Mouse (Mus musculus): ENCODE data around the gene Dpyd. TPM values are rescaled to one million over a fixed set of nuclear protein-coding genes. Genes with fewer than 3 reads are reported as not detected.

Gene Dpyd
- polyA plus RNA-seq, 1 experiment from 2014 or later: 8.1 TPM

DNA sequence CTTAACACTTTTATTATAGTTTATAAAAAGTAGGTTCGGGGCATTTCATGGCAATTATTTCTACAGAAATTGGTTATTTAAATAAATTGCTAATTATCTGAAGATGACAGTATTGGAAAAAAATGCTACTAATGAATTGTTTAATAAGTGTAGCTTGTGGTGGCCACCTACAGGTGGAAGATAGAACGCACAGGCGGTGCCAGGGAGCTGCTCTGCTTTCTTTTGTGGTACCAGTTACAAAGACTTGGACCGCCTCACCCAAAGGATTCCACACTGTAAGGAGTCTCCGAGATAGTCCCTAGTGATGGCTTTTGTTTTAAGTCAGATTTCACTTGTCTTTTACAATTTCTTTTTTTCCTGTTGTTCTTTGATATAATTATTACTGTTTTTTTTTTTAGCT, 694.6 kb downstream of the Dpyd start:
- no peak overlapping the region for H3K4me3 ChIP-seq (replicated peaks)
- no peak for ATAC-seq (ENCODE audit: low FRiP score)
- no peak overlapping the region for H3K27ac ChIP-seq (replicated peaks)
- no peaks in the 10 kb centered on the region for H3K4me1 ChIP-seq
- WGBS: 43% methylated on average over 5 of the region's 5 CpGs
- no peak overlapping the region for H3K4me2 ChIP-seq
- H3K9ac ChIP-seq (replicated peaks): no peak overlapping the region
- no peaks in the 10 kb centered on the region for H3K27me3 ChIP-seq (replicated peaks)
- no peaks in the 10 kb centered on the region for H3K36me3 ChIP-seq
- no peaks in the 10 kb centered on the region for H3K9me3 ChIP-seq (replicated peaks)

DNA sequence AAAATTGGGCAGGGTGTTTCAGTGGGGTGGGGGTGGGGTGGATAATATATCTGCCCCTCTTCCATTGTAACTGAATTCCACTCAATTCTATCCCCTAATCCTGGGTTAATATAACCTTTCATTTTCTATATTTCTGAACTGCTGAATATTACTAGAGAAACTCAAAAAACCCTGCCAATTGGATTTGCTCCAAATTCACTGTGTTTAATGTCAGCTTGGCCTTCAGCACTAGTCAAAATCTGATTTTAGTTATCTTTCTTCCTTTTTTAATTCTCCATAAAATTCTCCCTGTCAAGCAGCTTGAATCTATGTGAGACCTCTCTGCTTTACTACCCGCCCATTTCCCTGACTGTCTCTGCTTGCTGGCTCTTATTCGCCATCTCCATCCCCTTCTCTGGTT, 713.3 kb downstream of the Dpyd start:
- WGBS: 80% methylated on average over 2 of the region's 2 CpGs
- no peak for ATAC-seq (ENCODE audit: low FRiP score)

GRCm38 (mm10) chr3:119280671-119281070, 718.7 kb downstream of the Dpyd start:
- Histone ChIP-seq H3K27ac (replicated peaks) (no peak overlapping the region), H3K4me1 (no peaks in the 10 kb centered on the region), H3K4me2 (no peak overlapping the region), H3K9me3 (replicated peaks) (no peaks in the 10 kb centered on the region), H3K36me3 (no peaks in the 10 kb centered on the region), H3K27me3 (replicated peaks) (no peaks in the 10 kb centered on the region), H3K9ac (replicated peaks) (no peak overlapping the region), H3K4me3 (replicated peaks) (no peak overlapping the region)
- WGBS: 96% methylated on average over 2 of the region's 2 CpGs
- no peak for ATAC-seq (ENCODE audit: low FRiP score)

More for the DNA sequence above, 713.3 kb downstream of the Dpyd start:
- no peak overlapping the region for H3K4me3 ChIP-seq (replicated peaks)
- H3K27ac ChIP-seq (replicated peaks): no peak overlapping the region
- H3K4me2 ChIP-seq: no peak overlapping the region
- H3K27me3 ChIP-seq (replicated peaks): no peaks in the 10 kb centered on the region
- no peak overlapping the region for H3K9ac ChIP-seq (replicated peaks)
- no peaks in the 10 kb centered on the region for H3K4me1 ChIP-seq
- H3K36me3 ChIP-seq: no peaks in the 10 kb centered on the region
- H3K9me3 ChIP-seq (replicated peaks): no peaks in the 10 kb centered on the region

- Histone ChIP-seq H3K36me3 (no peaks in the 10 kb centered on the region), H3K27ac (replicated peaks) (no peak overlapping the region), H3K4me3 (replicated peaks) (no peak overlapping the region), H3K9ac (replicated peaks) (no peak overlapping the region), H3K27me3 (replicated peaks) (no peaks in the 10 kb centered on the region), H3K4me2 (no peak overlapping the region), H3K4me1 (no peaks in the 10 kb centered on the region), H3K9me3 (replicated peaks) (no peaks in the 10 kb centered on the region)
- 93% methylated on average over 3 of the region's 3 CpGs for WGBS
- no peak for ATAC-seq (ENCODE audit: low FRiP score)
These were observed 752.8 kb downstream of the Dpyd start for GRCm38 (mm10) chr3:119314693-119315092.

DNA sequence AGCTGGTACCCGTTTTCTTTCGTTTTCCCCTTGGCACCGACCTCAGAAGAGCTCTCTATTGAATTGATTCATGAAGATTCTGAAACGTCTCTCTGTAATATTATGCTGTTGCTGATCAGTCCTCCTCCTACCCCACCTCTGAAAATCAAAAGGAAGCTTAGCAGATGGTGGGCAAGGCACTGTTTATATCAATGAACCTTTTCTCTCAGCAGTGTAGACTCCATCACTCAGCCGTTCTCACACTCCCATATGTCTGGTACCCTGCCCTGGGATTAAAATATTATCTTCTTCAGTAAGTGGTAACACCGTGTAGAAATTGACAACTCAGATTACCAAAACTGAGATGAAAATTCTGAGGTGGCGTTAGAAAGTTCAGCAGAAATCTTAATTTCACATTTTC, 767.1 kb downstream of the Dpyd start:
- Histone ChIP-seq H3K27me3 (replicated peaks) (no peaks in the 10 kb centered on the region), H3K4me1 (no peaks in the 10 kb centered on the region), H3K27ac (replicated peaks) (no peak overlapping the region), H3K9me3 (replicated peaks) (no peaks in the 10 kb centered on the region), H3K9ac (replicated peaks) (no peak overlapping the region), H3K4me2 (no peak overlapping the region), H3K36me3 (no peaks in the 10 kb centered on the region), H3K4me3 (replicated peaks) (no peak overlapping the region)
- no peak for ATAC-seq (ENCODE audit: low FRiP score)
- 78% methylated on average over 7 of the region's 7 CpGs for WGBS

GRCm38 (mm10) chr3:119333335-119334305, 771.7 kb downstream of the Dpyd start:
- no peak for ATAC-seq (ENCODE audit: low FRiP score)
- WGBS: 36% methylated on average over 7 of the region's 7 CpGs
- Histone ChIP-seq H3K9ac (replicated peaks) (no peak overlapping the region), H3K4me2 (no peak overlapping the region), H3K36me3 (no peaks in the 10 kb centered on the region), H3K27me3 (replicated peaks) (no peaks in the 10 kb centered on the region), H3K4me3 (replicated peaks) (no peak overlapping the region), H3K27ac (replicated peaks) (no peak overlapping the region), H3K4me1 (no peaks in the 10 kb centered on the region), H3K9me3 (replicated peaks) (no peaks in the 10 kb centered on the region)

- no peak overlapping the region for H3K27ac ChIP-seq (replicated peaks)
- no peaks in the 10 kb centered on the region for H3K36me3 ChIP-seq
- WGBS: 35% methylated on average over 13 of the region's 13 CpGs
These were observed 799.8 kb downstream of the Dpyd start for GRCm38 (mm10) chr3:119361555-119362385.

DNA sequence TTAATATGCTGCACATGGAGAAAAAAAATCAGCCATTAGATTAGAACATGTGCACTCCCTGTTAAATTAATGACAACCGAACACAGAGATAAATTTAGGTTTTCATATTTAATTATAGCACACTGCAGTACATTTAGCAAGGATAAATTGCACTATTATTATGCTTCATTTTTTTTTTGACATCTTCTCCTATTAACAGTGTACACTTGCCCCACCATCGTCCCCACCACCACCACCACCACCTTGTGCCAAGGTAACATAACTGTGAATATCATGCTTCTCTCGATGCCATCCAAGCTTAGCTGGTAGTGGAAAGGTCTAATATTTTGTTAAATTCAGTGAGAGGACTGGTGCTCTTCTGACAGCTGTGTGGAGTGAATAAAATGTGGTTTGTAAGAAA, 800.5 kb downstream of the Dpyd start:
- Histone ChIP-seq H3K27me3 (replicated peaks) (no peaks in the 10 kb centered on the region), H3K4me2 (no peak overlapping the region; the same call in 1 of the 2 replicates), H3K4me1 (peaks cover 3% of the 10 kb centered on the region; the same call in 1 of the 2 replicates), H3K36me3 (no peaks in the 10 kb centered on the region), H3K27ac (replicated peaks) (no peak overlapping the region), H3K9me3 (replicated peaks) (no peaks in the 10 kb centered on the region), H3K4me3 (replicated peaks) (no peak overlapping the region), H3K9ac (replicated peaks) (no peak overlapping the region)
- ATAC-seq (ENCODE audit: low FRiP score): no peak
- 62% methylated on average over 3 of the region's 3 CpGs for WGBS

More at GRCm38 (mm10) chr3:119361555-119362385, 799.8 kb downstream of the Dpyd start:
- Histone ChIP-seq H3K4me2 (peak overlapping the region; percentile 15; the same call in 1 of the 2 replicates), H3K9ac (replicated peaks) (no peak overlapping the region), H3K4me1 (peaks cover 3% of the 10 kb centered on the region; the same call in 1 of the 2 replicates), H3K9me3 (replicated peaks) (no peaks in the 10 kb centered on the region), H3K4me3 (replicated peaks) (no peak overlapping the region), H3K27me3 (replicated peaks) (no peaks in the 10 kb centered on the region)
- peak; percentile 31; the same call in 1 of the 2 replicates for ATAC-seq (ENCODE audit: low FRiP score)

DNA sequence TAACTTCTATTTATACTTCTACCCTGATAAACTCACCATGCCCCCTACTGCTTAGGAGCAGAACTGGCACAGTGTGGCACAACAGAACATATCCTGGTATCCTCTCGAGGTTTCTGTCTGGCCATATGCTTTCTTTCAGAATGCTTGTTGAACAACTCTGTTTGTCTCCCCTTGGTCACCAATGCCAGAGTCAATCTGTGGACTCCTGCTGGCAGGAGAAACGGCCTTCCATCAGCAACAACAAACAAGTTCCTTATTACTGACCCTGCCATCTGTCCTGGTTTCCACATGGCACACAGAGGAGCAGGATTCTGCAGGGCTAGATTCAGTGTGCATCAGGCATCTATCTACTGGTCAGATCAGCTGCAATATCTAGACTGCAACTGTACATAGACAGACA, 807.0 kb downstream of the Dpyd start:
- ATAC-seq (ENCODE audit: low FRiP score): no peak
- WGBS: 47% methylated on average over 2 of the region's 2 CpGs

GRCm38 (mm10) chr3:119381119-119381518, 819.2 kb downstream of the Dpyd start:
- 79% methylated on average over 1 of the region's 1 CpGs for WGBS
- no peak overlapping the region for H3K9ac ChIP-seq (replicated peaks)
- no peaks in the 10 kb centered on the region for H3K9me3 ChIP-seq (replicated peaks)
- H3K27me3 ChIP-seq (replicated peaks): no peaks in the 10 kb centered on the region
- no peak for ATAC-seq (ENCODE audit: low FRiP score)
- no peak overlapping the region for H3K27ac ChIP-seq (replicated peaks)
- no peak overlapping the region for H3K4me3 ChIP-seq (replicated peaks)
- H3K4me2 ChIP-seq: no peak overlapping the region
- H3K36me3 ChIP-seq: no peaks in the 10 kb centered on the region
- H3K4me1 ChIP-seq: no peaks in the 10 kb centered on the region

More for the DNA sequence above, 807.0 kb downstream of the Dpyd start:
- no peaks in the 10 kb centered on the region for H3K27me3 ChIP-seq (replicated peaks)
- no peak overlapping the region for H3K4me3 ChIP-seq (replicated peaks)
- no peaks in the 10 kb centered on the region for H3K4me1 ChIP-seq
- H3K4me2 ChIP-seq: no peak overlapping the region
- H3K36me3 ChIP-seq: no peaks in the 10 kb centered on the region
- H3K27ac ChIP-seq (replicated peaks): no peak overlapping the region
- H3K9ac ChIP-seq (replicated peaks): no peak overlapping the region
- no peaks in the 10 kb centered on the region for H3K9me3 ChIP-seq (replicated peaks)

DNA sequence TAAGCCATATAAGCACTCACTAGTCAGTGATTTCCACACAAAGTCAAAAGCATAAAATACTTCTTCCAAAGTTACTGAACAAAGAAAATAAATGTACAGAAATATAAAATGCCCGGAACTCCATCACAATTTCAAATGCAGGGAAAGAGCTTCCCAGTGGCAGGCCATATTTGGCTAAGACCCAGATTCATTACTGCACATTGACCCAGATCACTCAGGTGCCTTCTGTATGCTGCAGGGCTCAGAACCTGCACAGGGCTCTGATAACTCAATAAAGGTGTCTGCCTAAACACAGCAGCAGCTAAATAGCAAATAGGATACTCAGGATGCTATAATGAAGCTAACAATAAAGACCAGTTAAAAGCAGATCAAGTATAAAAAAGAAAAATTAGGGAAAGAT, 820.5 kb downstream of the Dpyd start:
- H3K4me2 ChIP-seq: no peak overlapping the region
- H3K27me3 ChIP-seq (replicated peaks): no peaks in the 10 kb centered on the region
- no peak for ATAC-seq (ENCODE audit: low FRiP score)
- WGBS: 89% methylated on average over 1 of the region's 1 CpGs
- H3K4me3 ChIP-seq (replicated peaks): no peak overlapping the region
- H3K4me1 ChIP-seq: no peaks in the 10 kb centered on the region
- H3K36me3 ChIP-seq: no peaks in the 10 kb centered on the region
- H3K9me3 ChIP-seq (replicated peaks): no peaks in the 10 kb centered on the region
- no peak overlapping the region for H3K27ac ChIP-seq (replicated peaks)
- H3K9ac ChIP-seq (replicated peaks): no peak overlapping the region
